Mouse (Mus musculus): ENCODE measurements around the gene Lrrc28. TPM values are rescaled to one million over a fixed set of nuclear protein-coding genes. Genes with fewer than 3 reads are reported as not detected.

The Lrrc28 gene
- 18.0 and 21.5 TPM in 2 replicates for polyA plus RNA-seq (2016; fragmentation: Nextera tagmentation; extraction: Ambion mirVana)

DNA sequence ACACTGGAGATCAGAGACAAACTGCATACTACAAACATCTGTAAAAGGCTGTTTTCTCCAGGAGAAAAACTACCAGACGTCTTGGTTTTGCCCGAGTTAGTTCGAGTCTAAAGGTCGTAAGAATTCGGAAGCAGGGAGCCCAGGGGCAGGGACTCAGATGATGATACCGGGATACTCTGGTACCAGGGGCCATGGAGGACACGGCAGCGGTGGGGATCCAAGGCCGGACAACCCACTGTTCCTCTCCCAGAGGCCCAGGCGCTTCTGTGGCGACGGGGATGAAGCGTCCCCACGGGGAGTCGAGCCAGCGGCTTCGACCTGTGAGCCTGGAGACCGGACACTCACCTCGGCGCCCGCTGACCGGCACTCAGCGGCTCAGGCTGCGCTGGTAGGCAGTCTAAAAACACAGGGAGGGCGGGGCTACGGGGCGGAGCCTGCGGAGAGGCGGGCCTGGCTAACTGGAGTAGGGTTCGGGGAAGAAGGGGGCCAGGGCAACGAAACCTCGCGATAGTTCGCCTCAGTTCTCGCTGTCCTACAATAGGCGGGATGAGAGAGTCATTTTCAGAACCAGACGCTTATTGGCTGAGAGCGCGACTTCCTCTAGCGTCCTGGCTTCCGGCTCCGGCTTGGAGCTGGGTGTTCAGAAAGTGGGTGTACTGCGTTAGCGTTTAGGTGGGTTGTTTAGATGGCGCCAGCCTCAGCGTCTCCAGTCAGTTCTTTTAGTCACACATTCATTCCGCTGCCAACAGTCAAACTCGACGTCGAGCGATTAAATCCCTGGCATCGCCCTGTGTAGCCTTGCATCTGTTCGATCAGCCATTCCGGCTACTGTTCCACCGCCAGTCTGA, at the start of gene Lrrc28:
Lrrc28 (minus strand) TSS at position 436 of the 848 bp plus-strand sequence.
- Histone ChIP-seq H3K9me3 (no peaks in the 10 kb centered on the region), H3K27ac (replicated peaks) (peak within 1 kb of the TSS; percentile 84), H3K4me1 (peaks cover 38% of the 10 kb centered on the region), H3K4me3 (peak within 1 kb of the TSS; percentile 73), H3K27me3 (replicated peaks; ENCODE audit: low read depth, poor library complexity, severe bottlenecking) (no peaks in the 10 kb centered on the region), H3K36me3 (replicated peaks) (no peaks in the 10 kb centered on the region; the same call in 1 of the 2 replicates)
- peak; percentile 99 for DNase-seq (ENCODE audit: low spot score)
- WGBS: under 1% methylated on average over 55 of the region's 55 CpGs

DNA sequence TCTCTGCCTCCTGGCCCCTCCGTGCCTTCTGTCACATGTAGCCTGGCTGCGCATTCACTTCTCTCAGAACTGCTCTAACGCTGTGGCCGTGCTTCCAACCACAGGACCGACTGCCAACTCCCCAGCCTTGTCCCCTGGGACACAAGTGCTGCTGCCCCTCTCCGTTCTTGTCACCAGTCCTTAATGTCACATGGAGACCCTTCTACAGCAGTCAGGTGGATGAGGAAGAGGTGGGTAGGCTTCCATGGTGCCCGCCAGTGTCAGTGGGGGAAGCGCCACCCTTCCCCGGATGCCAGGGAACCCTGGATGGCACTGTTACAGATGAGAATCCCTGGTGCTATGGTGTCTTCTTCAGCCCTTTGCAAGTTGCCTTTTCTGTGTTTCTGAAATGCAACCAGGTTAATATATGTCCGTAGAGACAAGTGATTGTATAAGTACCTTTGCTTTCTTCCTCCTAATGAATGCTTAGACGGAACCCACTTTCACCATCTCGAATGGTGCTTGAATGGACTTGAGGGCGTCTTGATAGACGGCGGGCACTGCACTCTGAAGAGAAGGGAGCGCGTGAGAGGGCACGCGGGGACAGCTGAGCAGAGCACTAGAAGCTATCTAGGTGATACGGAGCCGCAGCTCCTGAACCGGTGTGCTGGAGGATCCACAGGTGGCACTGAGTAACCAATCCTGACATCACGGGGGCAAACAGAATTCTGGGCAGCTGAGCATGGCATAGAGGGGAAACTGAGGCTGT, 47.9 kb upstream of the Lrrc28 start:
- Histone ChIP-seq H3K27ac (replicated peaks) (no peak overlapping the region), H3K4me3 (no peak overlapping the region), H3K36me3 (replicated peaks) (peaks cover 52% of the 10 kb centered on the region), H3K4me1 (no peaks in the 10 kb centered on the region), H3K27me3 (replicated peaks; ENCODE audit: low read depth, poor library complexity, severe bottlenecking) (no peaks in the 10 kb centered on the region), H3K9me3 (no peaks in the 10 kb centered on the region)
- WGBS: 94% methylated on average over 23 of the region's 23 CpGs
- DNase-seq (ENCODE audit: low spot score): no peak

DNA sequence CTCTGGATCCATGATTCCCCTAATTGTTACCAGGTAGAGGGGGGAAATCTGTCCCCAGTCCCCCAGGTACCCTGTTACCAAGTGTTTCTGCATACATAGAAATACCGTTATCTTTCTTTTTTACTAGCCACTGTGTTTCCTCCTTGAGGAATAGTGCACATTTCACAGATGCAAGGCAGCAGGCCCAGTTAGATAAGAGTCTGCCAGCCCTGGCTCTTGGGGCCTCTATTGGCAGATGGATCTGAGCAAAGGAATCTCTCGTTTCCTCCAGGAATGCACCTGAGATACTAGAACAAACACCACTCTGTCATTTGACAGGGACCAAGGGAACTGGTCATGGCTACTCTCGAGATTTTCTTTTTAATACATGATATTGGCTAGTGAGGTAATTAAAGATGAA, 47.1 kb upstream of the Lrrc28 start:
- 85% methylated on average over 3 of the region's 3 CpGs for WGBS
- H3K27me3 ChIP-seq (replicated peaks; ENCODE audit: low read depth, poor library complexity, severe bottlenecking): no peaks in the 10 kb centered on the region
- no peak for DNase-seq (ENCODE audit: low spot score)
- no peaks in the 10 kb centered on the region for H3K4me1 ChIP-seq
- no peaks in the 10 kb centered on the region for H3K9me3 ChIP-seq
- H3K36me3 ChIP-seq (replicated peaks): peaks cover 47% of the 10 kb centered on the region
- no peak overlapping the region for H3K4me3 ChIP-seq
- H3K27ac ChIP-seq (replicated peaks): no peak overlapping the region

DNA sequence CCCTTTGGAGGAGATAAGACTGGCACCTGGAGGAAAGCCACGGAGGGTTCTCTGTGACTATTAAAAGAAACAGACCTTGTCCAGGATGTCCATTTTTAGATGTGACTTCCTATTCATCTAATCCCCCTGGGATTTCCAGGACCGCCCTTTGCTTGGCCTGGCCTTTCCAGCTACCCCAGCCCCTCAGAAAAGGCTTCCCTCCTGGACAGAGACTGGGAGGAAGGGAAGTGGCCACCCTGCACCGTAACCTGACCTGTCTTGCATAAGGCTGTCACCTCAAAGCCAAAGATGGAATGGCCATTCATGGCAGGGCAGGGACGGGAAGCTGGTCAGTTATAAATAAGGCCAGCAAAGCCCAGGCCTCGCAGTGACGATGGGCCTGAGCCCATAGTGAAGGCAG, 46.0 kb upstream of the Lrrc28 start:
- Histone ChIP-seq H3K27ac (replicated peaks) (no peak overlapping the region), H3K4me1 (no peaks in the 10 kb centered on the region), H3K4me3 (no peak overlapping the region), H3K27me3 (replicated peaks; ENCODE audit: low read depth, poor library complexity, severe bottlenecking) (no peaks in the 10 kb centered on the region), H3K9me3 (no peaks in the 10 kb centered on the region), H3K36me3 (replicated peaks) (peaks cover 39% of the 10 kb centered on the region)
- no peak for DNase-seq (ENCODE audit: low spot score)
- 76% methylated on average over 6 of the region's 6 CpGs for WGBS

DNA sequence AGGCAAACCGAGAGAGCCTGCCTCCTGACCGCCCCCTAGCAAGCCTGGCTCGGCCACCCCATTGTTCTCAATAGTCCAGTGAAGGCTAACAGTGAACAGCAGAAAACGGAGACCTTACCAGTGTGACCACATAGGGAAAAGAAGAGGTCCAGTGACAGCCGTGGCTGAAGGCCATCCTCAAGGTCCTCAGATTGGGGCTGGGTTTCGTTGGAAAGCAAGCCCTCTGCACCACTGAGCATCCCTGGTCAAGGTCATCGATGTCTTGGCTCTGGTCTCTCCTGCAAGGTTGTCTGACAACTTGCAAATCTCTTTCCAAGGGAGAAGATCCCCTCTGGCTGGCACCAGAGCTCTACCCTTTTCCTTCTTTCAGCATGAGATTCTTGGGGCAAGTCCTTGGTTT, 44.7 kb upstream of the Lrrc28 start:
- H3K36me3 ChIP-seq (replicated peaks): peaks cover 49% of the 10 kb centered on the region
- H3K9me3 ChIP-seq: peaks cover 8% of the 10 kb centered on the region; the same call in 1 of the 2 replicates
- H3K4me3 ChIP-seq: no peak overlapping the region
- H3K4me1 ChIP-seq: no peaks in the 10 kb centered on the region
- H3K27ac ChIP-seq (replicated peaks): no peak overlapping the region
- WGBS: 83% methylated on average over 7 of the region's 7 CpGs
- H3K27me3 ChIP-seq (replicated peaks; ENCODE audit: low read depth, poor library complexity, severe bottlenecking): no peaks in the 10 kb centered on the region
- DNase-seq (ENCODE audit: low spot score): no peak

DNA sequence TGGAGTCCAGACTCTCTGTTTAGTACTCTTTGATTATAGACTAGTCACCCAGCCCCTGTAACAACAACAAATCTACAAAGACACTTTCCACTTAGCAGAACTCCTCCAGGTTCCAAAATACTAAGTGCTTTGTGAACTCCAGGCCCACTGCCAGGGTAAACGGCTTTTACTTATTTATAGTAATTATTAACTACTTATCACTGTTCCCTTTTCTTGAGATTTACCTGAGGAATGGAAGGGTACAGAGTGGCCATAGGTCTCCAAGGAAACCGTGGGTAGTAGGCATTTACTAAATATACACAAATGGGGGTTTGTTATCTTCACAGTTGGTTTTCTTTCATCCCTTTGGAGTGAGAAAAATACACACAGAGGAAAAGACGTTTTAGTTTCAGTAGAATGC, 43.2 kb upstream of the Lrrc28 start:
- Histone ChIP-seq H3K4me3 (no peak overlapping the region), H3K9me3 (peaks cover 8% of the 10 kb centered on the region; the same call in 1 of the 2 replicates), H3K4me1 (no peaks in the 10 kb centered on the region), H3K36me3 (replicated peaks) (peaks cover 57% of the 10 kb centered on the region), H3K27ac (replicated peaks) (no peak overlapping the region), H3K27me3 (replicated peaks; ENCODE audit: low read depth, poor library complexity, severe bottlenecking) (no peaks in the 10 kb centered on the region)
- 71% methylated on average over 3 of the region's 3 CpGs for WGBS
- no peak for DNase-seq (ENCODE audit: low spot score)

DNA sequence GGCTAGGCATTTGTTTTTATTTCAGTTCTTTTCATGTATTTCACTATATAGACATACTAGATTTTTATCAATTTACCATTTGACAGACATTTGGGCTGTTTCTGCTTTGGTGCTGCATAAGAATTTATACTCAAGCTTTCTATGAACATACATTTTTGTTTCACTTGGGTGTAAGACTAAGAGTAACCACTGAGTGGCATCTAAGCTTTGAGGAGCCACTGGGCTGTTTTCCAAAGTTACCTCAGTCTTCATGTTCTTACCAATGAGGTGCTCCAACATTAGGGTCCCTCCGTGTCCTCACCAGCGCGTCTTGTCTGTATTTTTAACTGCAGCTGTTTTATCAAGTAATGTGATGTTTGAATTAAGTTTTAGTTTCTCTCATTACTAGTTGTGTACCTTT, 41.5 kb upstream of the Lrrc28 start:
- WGBS: 98% methylated on average over 3 of the region's 3 CpGs
- no peaks in the 10 kb centered on the region for H3K4me1 ChIP-seq
- H3K9me3 ChIP-seq: peaks cover 8% of the 10 kb centered on the region; the same call in 1 of the 2 replicates
- H3K4me3 ChIP-seq: no peak overlapping the region
- peaks cover 65% of the 10 kb centered on the region for H3K36me3 ChIP-seq (replicated peaks)
- no peak for DNase-seq (ENCODE audit: low spot score)
- no peaks in the 10 kb centered on the region for H3K27me3 ChIP-seq (replicated peaks; ENCODE audit: low read depth, poor library complexity, severe bottlenecking)
- H3K27ac ChIP-seq (replicated peaks): no peak overlapping the region

DNA sequence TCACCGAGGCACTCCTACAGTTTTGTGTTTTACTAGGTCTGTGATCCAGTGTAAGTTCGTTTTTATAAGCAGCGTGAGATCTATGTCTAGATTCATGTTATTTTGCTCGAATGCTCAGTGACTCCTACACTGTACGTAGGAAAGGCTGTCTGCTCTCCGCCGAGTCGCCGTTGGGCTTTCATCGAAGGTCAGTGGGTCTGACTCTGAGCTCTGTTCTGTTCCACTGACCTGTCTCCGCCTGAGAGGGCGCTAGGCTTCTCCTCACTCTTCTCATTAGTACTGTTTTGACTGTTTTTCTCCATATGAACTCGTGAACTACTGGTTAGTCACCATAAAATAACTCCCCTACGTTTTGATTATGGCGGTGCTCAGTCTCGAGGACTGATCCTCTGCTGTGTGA, 37.9 kb upstream of the Lrrc28 start:
- DNase-seq (ENCODE audit: low spot score): no peak
- no peaks in the 10 kb centered on the region for H3K4me1 ChIP-seq
- H3K36me3 ChIP-seq (replicated peaks): peaks cover 77% of the 10 kb centered on the region
- peaks cover 8% of the 10 kb centered on the region; the same call in 1 of the 2 replicates for H3K9me3 ChIP-seq
- H3K4me3 ChIP-seq: no peak overlapping the region
- no peak overlapping the region for H3K27ac ChIP-seq (replicated peaks)
- no peaks in the 10 kb centered on the region for H3K27me3 ChIP-seq (replicated peaks; ENCODE audit: low read depth, poor library complexity, severe bottlenecking)
- WGBS: 88% methylated on average over 16 of the region's 16 CpGs

DNA sequence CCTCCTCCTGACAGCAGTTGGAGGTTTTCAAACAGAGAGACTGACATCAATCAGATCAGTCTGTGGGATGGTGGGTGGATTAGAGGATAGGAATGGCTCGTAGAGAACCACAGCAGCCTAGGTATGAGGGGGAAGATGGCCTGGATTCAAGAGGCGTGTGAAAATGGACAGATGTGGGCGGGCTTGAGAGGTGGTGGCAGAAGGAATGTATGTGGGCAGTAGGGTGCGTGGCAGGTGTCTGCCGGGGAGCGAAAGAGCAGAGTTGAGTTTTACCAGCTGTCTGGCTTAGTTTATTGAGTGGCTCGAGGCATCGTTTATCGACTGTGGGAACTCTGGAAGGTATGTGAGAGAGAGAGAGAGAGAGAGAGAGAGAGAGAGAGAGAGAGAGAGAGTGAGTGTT, 36.0 kb upstream of the Lrrc28 start:
- peaks cover 84% of the 10 kb centered on the region for H3K36me3 ChIP-seq (replicated peaks)
- no peaks in the 10 kb centered on the region for H3K27me3 ChIP-seq (replicated peaks; ENCODE audit: low read depth, poor library complexity, severe bottlenecking)
- no peak for DNase-seq (ENCODE audit: low spot score)
- H3K4me1 ChIP-seq: peaks cover 6% of the 10 kb centered on the region
- WGBS: 90% methylated on average over 9 of the region's 9 CpGs
- H3K9me3 ChIP-seq: peaks cover 8% of the 10 kb centered on the region; the same call in 1 of the 2 replicates
- no peak overlapping the region for H3K27ac ChIP-seq (replicated peaks)
- no peak overlapping the region for H3K4me3 ChIP-seq

DNA sequence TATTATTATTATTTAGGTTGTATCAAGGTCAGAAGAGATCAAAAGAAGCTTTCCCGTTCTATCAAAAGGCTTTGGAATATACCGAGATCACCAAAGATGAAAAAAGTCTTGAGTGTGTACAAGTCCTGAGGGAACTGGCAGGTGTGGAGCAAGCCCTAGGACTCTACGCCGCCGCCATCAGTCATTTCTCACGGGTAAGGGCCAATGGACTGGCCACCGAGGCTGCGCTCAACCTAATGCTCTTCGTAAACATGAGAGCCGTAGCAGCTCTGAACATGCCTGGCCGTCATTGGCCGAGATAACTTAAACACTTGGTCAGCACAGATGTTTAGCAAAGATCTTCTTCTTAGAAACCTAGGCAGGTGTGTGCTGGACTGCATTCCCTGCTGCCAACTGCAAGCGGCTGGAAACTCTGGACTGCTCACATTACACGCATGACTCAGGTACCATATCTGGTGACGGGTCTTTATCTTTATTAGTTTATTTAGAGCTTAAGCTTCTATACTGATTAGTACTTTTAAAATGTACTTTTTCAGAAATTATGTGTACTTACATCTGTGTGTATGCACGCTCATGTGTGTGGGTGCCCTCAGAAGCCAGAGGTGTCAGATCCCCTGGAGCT, 33.9 kb upstream of the Lrrc28 start:
- DNase-seq (ENCODE audit: low spot score): no peak
- H3K9me3 ChIP-seq: no peaks in the 10 kb centered on the region
- H3K36me3 ChIP-seq (replicated peaks): peaks cover 72% of the 10 kb centered on the region
- H3K4me1 ChIP-seq: peaks cover 14% of the 10 kb centered on the region
- H3K4me3 ChIP-seq: no peak overlapping the region
- H3K27ac ChIP-seq (replicated peaks): no peak overlapping the region
- 93% methylated on average over 16 of the region's 16 CpGs for WGBS
- no peaks in the 10 kb centered on the region for H3K27me3 ChIP-seq (replicated peaks; ENCODE audit: low read depth, poor library complexity, severe bottlenecking)

DNA sequence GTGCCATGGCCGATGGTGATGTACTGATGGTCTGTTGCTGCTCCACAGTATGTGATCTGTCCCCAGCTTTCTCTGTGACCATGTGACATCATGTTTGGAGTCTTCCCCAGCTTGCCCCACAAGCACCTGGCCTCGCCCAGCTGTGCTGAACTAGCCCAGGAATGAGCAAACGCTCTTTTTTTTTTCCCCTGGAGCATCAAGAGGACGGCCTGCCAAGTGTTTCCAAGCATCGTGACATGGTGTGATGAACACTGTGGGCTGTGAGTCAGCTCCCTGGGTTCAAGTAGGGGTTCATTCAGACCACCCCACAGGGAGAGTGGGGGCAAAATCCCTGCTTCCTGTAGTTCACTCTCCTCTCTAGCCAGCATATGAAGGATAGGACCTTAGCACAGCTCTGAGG, 28.6 kb upstream of the Lrrc28 start:
- H3K9me3 ChIP-seq: peaks cover 6% of the 10 kb centered on the region; the same call in 1 of the 2 replicates
- no peaks in the 10 kb centered on the region for H3K27me3 ChIP-seq (replicated peaks; ENCODE audit: low read depth, poor library complexity, severe bottlenecking)
- H3K4me3 ChIP-seq: no peak overlapping the region
- 88% methylated on average over 5 of the region's 5 CpGs for whole genome bisulfite sequencing
- peaks cover 68% of the 10 kb centered on the region for H3K36me3 ChIP-seq (replicated peaks)
- no peak for DNase-seq (ENCODE audit: low spot score)
- peaks cover 14% of the 10 kb centered on the region for H3K4me1 ChIP-seq
- H3K27ac ChIP-seq (replicated peaks): no peak overlapping the region

DNA sequence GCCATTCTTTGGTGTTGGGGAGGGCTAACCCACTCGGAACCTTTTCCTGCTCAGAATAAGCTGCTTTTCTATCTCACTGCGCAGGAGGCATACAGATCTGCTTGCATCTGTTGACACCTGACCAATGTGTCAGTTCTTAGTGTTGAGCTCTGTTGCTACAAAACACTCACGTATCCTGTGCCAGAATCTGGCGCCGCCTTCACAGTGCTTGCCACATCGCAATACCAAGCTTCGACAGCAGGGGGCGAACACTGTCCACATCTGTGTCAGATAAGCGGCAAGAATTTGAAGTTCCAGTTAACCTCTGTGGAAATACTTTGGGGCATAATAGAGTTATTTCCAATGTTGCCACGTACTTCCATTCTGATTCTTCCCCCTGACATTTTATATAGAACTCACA, 27.6 kb upstream of the Lrrc28 start:
- Histone ChIP-seq H3K36me3 (replicated peaks) (peaks cover 72% of the 10 kb centered on the region), H3K4me3 (no peak overlapping the region), H3K27me3 (replicated peaks; ENCODE audit: low read depth, poor library complexity, severe bottlenecking) (no peaks in the 10 kb centered on the region), H3K9me3 (peaks cover 6% of the 10 kb centered on the region; the same call in 1 of the 2 replicates), H3K27ac (replicated peaks) (no peak overlapping the region), H3K4me1 (peaks cover 14% of the 10 kb centered on the region)
- WGBS: 13% methylated on average over 10 of the region's 10 CpGs
- peak; percentile 88 for DNase-seq (ENCODE audit: low spot score)
